Mouse (Mus musculus) bone marrow macrophage, adult 2 months (primary cell): ENCODE results near the gene Il17rb.

Source experiments
- CTCF ChIP-seq: IDR thresholded peaks from 2 replicates; pipeline ENCODE4 v1.5.1; 2012; ENCODE audit warnings: low read depth, mild to moderate bottlenecking, low read length, moderate library complexity
- POLR2A ChIP-seq: IDR thresholded peaks from 2 replicates; pipeline ENCODE4 v1.6.1; 2012; ENCODE audit warnings: mild to moderate bottlenecking, low read depth, low read length, borderline replicate concordance

- no peak for TF ChIP-seq CTCF
- TF ChIP-seq POLR2A: no peak
These were observed 22.6 kb downstream of the Il17rb start for GRCm38 (mm10) chr14:29986096-29986495.
